Mouse (Mus musculus) right cerebral cortex, adult 2 months (tissue): ENCODE data around the gene Atp2c1.

Experiments
- DNase-seq, 2 experiments: peaks; one replicate each; pipeline ENCODE4 v3.0.0; 2021 to 2022; ENCODE audit warnings: low spot score in 2 of 2

Gene Atp2c1

GRCm38 (mm10) chr9:105527219-105527618 is at the start of gene Atp2c1:
Gene Atp2c1, minus strand, starts transcription at chr9:105527319.
- no peak for DNase-seq

- no peak for DNase-seq
Measured at GRCm38 (mm10) chr9:105557452-105557851, 30.3 kb upstream of the Atp2c1 start.

GRCm38 (mm10) chr9:105556141-105556735 is 29.1 kb upstream of the Atp2c1 start:
- DNase-seq, result no peak

- no peak for DNase-seq
Measured at GRCm38 (mm10) chr9:105554439-105554807, 27.3 kb upstream of the Atp2c1 start.

GRCm38 (mm10) chr9:105553629-105554438 is 26.7 kb upstream of the Atp2c1 start:
- no peak for DNase-seq

GRCm38 (mm10) chr9:105551407-105551806 is 24.3 kb upstream of the Atp2c1 start:
- DNase-seq, result no peak

GRCm38 (mm10) chr9:105549096-105549495 is 22.0 kb upstream of the Atp2c1 start:
- DNase-seq, result no peak

GRCm38 (mm10) chr9:105544013-105544750 is 17.1 kb upstream of the Atp2c1 start:
- DNase-seq, result no peak

GRCm38 (mm10) chr9:105537473-105537872 is 10.4 kb upstream of the Atp2c1 start:
- DNase-seq, result no peak

- DNase-seq, result no peak
Measured at GRCm38 (mm10) chr9:105536877-105537276, 9.8 kb upstream of the Atp2c1 start.

- DNase-seq, result no peak
Measured at GRCm38 (mm10) chr9:105525355-105525754, 1.8 kb downstream of the Atp2c1 start.

GRCm38 (mm10) chr9:105523038-105523437 is 4.1 kb downstream of the Atp2c1 start:
- DNase-seq, result no peak

GRCm38 (mm10) chr9:105522063-105522462 is 5.1 kb downstream of the Atp2c1 start:
- no peak for DNase-seq

GRCm38 (mm10) chr9:105520776-105521552 is 6.2 kb downstream of the Atp2c1 start:
- no peak for DNase-seq

- no peak for DNase-seq
Measured at GRCm38 (mm10) chr9:105519278-105519883, 7.7 kb downstream of the Atp2c1 start.

- no peak for DNase-seq
Measured at GRCm38 (mm10) chr9:105503690-105504089, 23.4 kb downstream of the Atp2c1 start.

GRCm38 (mm10) chr9:105502389-105502788 is 24.7 kb downstream of the Atp2c1 start:
- DNase-seq, result no peak

- DNase-seq, result peak; percentile 75 to 77
Measured at GRCm38 (mm10) chr9:105495316-105496174, 31.6 kb downstream of the Atp2c1 start.

- DNase-seq, result peak; percentile 96
Measured at GRCm38 (mm10) chr9:105494553-105495315, 32.4 kb downstream of the Atp2c1 start.

- peak; percentile 43 to 45 for DNase-seq
Measured at GRCm38 (mm10) chr9:105492744-105493143, 34.4 kb downstream of the Atp2c1 start.
